7 mouse cellular contexts compared by ENCODE assay signal in genomic region chr13:102589680-102590435, GRCm38 (mm10).
A peak's percentile ranks its signal among the peaks of the same experiment; 100 is the strongest.
DNase-seq lines count a peak whose midpoint lies in the region; ATAC-seq lines count a peak whose summit lies in the region.

No protein-coding gene starts in this region.

- H3K4me2 ChIP-seq in neural tube, embryonic 11.5 days (ENCODE audit: low read depth): no peak overlapping the region
- H3K4me2 ChIP-seq in heart, embryonic 11.5 days: peak overlapping the region; percentile 6; the same call in 1 of the 2 replicates
- H3K4me2 ChIP-seq in kidney, embryonic 14.5 days (replicated peaks; ENCODE audit: low read depth, low read length): no peak overlapping the region; the same call in 1 of the 2 replicates
- peak overlapping the region; percentile 33 for H3K4me2 ChIP-seq in midbrain, embryonic 15.5 days

- ATAC-seq in neural tube, embryonic 11.5 days (ENCODE audit: insufficient read depth, low FRiP score, low TSS enrichment): peak; percentile 76
- no peak for ATAC-seq in heart, embryonic 11.5 days (replicated peaks; ENCODE audit: insufficient number of reproducible peaks, low FRiP score, low TSS enrichment)
- peak; percentile 84; the same call in 1 of the 2 replicates for ATAC-seq in kidney, embryonic 14.5 days (ENCODE audit: low FRiP score, low TSS enrichment)
- peak; percentile 72 for ATAC-seq in midbrain, embryonic 15.5 days (replicated peaks)

- no peak overlapping the region for H3K4me3 ChIP-seq in neural tube, embryonic 11.5 days (ENCODE audit: low read depth, low read length)
- no peak overlapping the region for H3K4me3 ChIP-seq in heart, embryonic 11.5 days (ENCODE audit: low read depth, low read length)
- no peak overlapping the region for H3K4me3 ChIP-seq in kidney, embryonic 14.5 days (ENCODE audit: low read length)
- H3K4me3 ChIP-seq in midbrain, embryonic 15.5 days: no peak overlapping the region

- H3K27ac ChIP-seq in neural tube, embryonic 11.5 days (ENCODE audit: low read depth, low read length): peak overlapping the region; percentile 66
- H3K27ac ChIP-seq in heart, embryonic 11.5 days (ENCODE audit: low read depth, low read length): no peak overlapping the region
- peak overlapping the region; percentile 25; the same call in 1 of the 2 replicates for H3K27ac ChIP-seq in kidney, embryonic 14.5 days (ENCODE audit: low read depth, low read length)
- H3K27ac ChIP-seq in midbrain, embryonic 15.5 days: peak overlapping the region; percentile 38

- no peaks in the 10 kb centered on the region for H3K9me3 ChIP-seq in neural tube, embryonic 11.5 days (ENCODE audit: control insufficient read depth, low read length)
- no peaks in the 10 kb centered on the region for H3K9me3 ChIP-seq in heart, embryonic 11.5 days (replicated peaks; ENCODE audit: control insufficient read depth, low read length)
- H3K9me3 ChIP-seq in kidney, embryonic 14.5 days (ENCODE audit: control insufficient read depth, low read length): no peaks in the 10 kb centered on the region
- H3K9me3 ChIP-seq in midbrain, embryonic 15.5 days: no peaks in the 10 kb centered on the region

- no peaks in the 10 kb centered on the region for H3K36me3 ChIP-seq in neural tube, embryonic 11.5 days (ENCODE audit: control insufficient read depth, insufficient read depth, low read length)
- H3K36me3 ChIP-seq in heart, embryonic 11.5 days (ENCODE audit: control insufficient read depth, insufficient read depth, low read length): no peaks in the 10 kb centered on the region
- no peaks in the 10 kb centered on the region for H3K36me3 ChIP-seq in kidney, embryonic 14.5 days (ENCODE audit: control insufficient read depth, insufficient read depth, low read length)
- no peaks in the 10 kb centered on the region for H3K36me3 ChIP-seq in midbrain, embryonic 15.5 days (replicated peaks)

- peaks cover 2% of the 10 kb centered on the region; the same call in 1 of the 2 replicates for H3K4me1 ChIP-seq in neural tube, embryonic 11.5 days (ENCODE audit: control insufficient read depth, insufficient read depth, low read length)
- no peaks in the 10 kb centered on the region; the same call in none of the 2 replicates for H3K4me1 ChIP-seq in heart, embryonic 11.5 days (ENCODE audit: control insufficient read depth, insufficient read depth, low read length)
- H3K4me1 ChIP-seq in kidney, embryonic 14.5 days (ENCODE audit: control insufficient read depth, insufficient read depth, low read length): peaks cover 15% of the 10 kb centered on the region; the same call in 1 of the 2 replicates
- peaks cover 19% of the 10 kb centered on the region for H3K4me1 ChIP-seq in midbrain, embryonic 15.5 days

- H3K27me3 ChIP-seq in neural tube, embryonic 11.5 days (ENCODE audit: control insufficient read depth, insufficient read depth, low read length): no peaks in the 10 kb centered on the region
- no peaks in the 10 kb centered on the region for H3K27me3 ChIP-seq in heart, embryonic 11.5 days (ENCODE audit: control insufficient read depth, insufficient read depth, low read length)
- no peaks in the 10 kb centered on the region for H3K27me3 ChIP-seq in kidney, embryonic 14.5 days (ENCODE audit: control insufficient read depth, insufficient read depth, low read length)
- H3K27me3 ChIP-seq in midbrain, embryonic 15.5 days (replicated peaks): no peaks in the 10 kb centered on the region; the same call in none of the 2 replicates

- WGBS in neural tube, embryonic 11.5 days: 44% methylated on average over 18 of the region's 18 CpGs
- WGBS in heart, embryonic 11.5 days (ENCODE audit: insufficient replicate concordance): 53% methylated on average over 18 of the region's 18 CpGs
- WGBS in kidney, embryonic 14.5 days: 35% methylated on average over 18 of the region's 18 CpGs
- WGBS in midbrain, embryonic 15.5 days: 21% methylated on average over 18 of the region's 18 CpGs

- H3K9ac ChIP-seq in neural tube, embryonic 11.5 days (ENCODE audit: low read length): no peak overlapping the region
- H3K9ac ChIP-seq in heart, embryonic 11.5 days (ENCODE audit: low read depth, low read length): no peak overlapping the region
- H3K9ac ChIP-seq in kidney, embryonic 14.5 days (ENCODE audit: low read depth, low read length): no peak overlapping the region
- no peak overlapping the region for H3K9ac ChIP-seq in midbrain, embryonic 15.5 days

- DNase-seq in neural tube, embryonic 11.5 days (ENCODE audit: low spot score): peak; percentile 36
- no peak for DNase-seq in neural tube, embryonic 10.5 days (ENCODE audit: extremely low spot score, low spot score)
- DNase-seq in Muller cell, postnatal 12 days (ENCODE audit: inconsistent ontology term): no peak
- no peak for DNase-seq in gastrocnemius, adult 8-10 months (ENCODE audit: low spot score in 2 of 2)

Comparison
In these comparisons a context has a peak if more than half of its experiments do, and no peak if none do; other contexts are left out.
1. H3K4me2 ChIP-seq: peak in heart, embryonic 11.5 days (single experiment) and midbrain, embryonic 15.5 days (single experiment); none in neural tube, embryonic 11.5 days (single experiment) and kidney, embryonic 14.5 days (single experiment).